Mouse (Mus musculus): ENCODE results near the gene Mxra8.

DNA sequence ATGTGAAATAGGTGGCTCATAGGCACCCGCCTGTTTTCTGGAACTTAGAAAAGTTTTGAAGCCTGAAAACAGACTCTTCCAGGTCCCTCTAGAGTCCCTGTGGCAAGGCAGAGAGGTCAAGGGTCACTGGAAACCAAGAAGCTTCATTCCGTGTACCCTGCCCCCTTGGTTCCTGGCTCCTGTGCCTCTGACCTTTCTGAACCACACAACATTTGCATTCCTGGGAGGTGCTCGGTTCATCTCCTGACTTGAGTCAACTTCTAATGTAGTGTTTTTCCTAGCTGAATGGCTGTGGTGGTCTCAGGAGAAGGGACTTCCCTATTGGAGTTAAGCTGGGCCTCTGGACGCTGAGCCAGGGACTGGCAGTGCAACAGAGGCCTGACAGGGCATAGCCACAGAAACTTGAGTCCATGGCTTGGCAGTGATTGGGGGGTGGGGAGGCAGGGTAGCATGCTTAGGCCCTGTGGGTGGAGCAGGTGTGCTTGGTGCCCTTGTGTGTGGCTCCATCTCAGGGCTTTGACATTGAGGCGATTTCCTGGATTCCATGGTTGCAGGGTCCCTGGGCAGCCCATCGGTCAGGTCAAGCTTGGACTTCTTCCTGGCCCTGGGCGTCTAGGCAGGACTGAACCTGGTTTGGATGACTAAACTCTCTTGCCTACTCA lies 9.1 kb downstream of the Mxra8 start:
- TF ChIP-seq CTCF (IDR thresholded peaks at IDR 0.05; ENCODE audit: low read depth) = no peak
- TF ChIP-seq EP300 (IDR thresholded peaks at IDR 0.05; ENCODE audit: low read depth) = no peak
